Mouse (Mus musculus): ENCODE measurements around the gene Ptprf. TPM values are rescaled to one million over a fixed set of nuclear protein-coding genes. Genes with fewer than 3 reads are reported as not detected.

Ptprf gene
- polyA plus RNA-seq, 1 experiment from 2014 or later: 73.4 TPM

- WGBS: under 1% methylated on average over 60 of the region's 84 CpGs
- H3K4me1 ChIP-seq (ENCODE audit: control insufficient read depth, insufficient read depth, low read length): peaks cover 20% of the 10 kb centered on the region
- H3K27me3 ChIP-seq (ENCODE audit: control insufficient read depth, insufficient read depth, low read length): no peaks in the 10 kb centered on the region
- ATAC-seq (ENCODE audit: low FRiP score, low TSS enrichment) (peak; percentile 40), DNase-seq (peak; percentile 66)
- H3K4me2 ChIP-seq (ENCODE audit: low read length): peak overlapping the region; percentile 85
- peak overlapping the region; percentile 88 for H3K4me3 ChIP-seq (replicated peaks; ENCODE audit: low read depth, low read length)
- no peaks in the 10 kb centered on the region for H3K9me3 ChIP-seq (ENCODE audit: control insufficient read depth, low read length)
- peak overlapping the region; percentile 93 for H3K9ac ChIP-seq (replicated peaks; ENCODE audit: low read length)
- H3K36me3 ChIP-seq (ENCODE audit: control insufficient read depth, insufficient read depth, low read length): peaks cover 9% of the 10 kb centered on the region; the same call in 1 of the 2 replicates
- H3K27ac ChIP-seq (replicated peaks; ENCODE audit: low read depth, low read length): peak overlapping the region; percentile 89
Observed at GRCm38 (mm10) chr4:118290416-118291030, 682 bp downstream of the Ptprf start.

DNA sequence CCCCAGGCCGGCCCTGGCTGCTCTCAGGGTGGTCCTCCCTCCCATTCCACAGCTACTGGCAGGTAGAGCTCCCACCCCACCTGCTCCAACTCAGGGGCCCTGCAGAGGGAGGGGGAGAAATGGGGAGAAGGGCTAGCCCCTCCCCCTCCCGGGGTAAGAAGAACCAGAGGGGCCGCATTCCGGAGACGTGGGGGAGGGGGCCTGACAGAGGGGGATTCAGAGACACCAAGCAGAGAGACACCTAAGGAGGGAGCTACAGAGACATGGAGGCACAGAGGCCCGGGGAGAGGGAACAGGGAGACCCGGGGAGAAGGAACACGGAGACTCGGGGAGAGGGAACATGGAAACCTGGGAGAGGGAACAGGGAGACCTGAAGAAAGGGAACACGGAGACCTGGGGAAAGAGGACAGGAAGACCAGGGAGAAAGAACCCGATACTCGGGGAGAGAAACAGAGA, 1.2 kb downstream of the Ptprf start:
- Histone ChIP-seq H3K27me3 (ENCODE audit: control insufficient read depth, insufficient read depth, low read length) (no peaks in the 10 kb centered on the region), H3K36me3 (ENCODE audit: control insufficient read depth, insufficient read depth, low read length) (peaks cover 9% of the 10 kb centered on the region; the same call in 1 of the 2 replicates), H3K4me2 (ENCODE audit: low read length) (peak overlapping the region; percentile 85), H3K9ac (replicated peaks; ENCODE audit: low read length) (peak overlapping the region; percentile 93), H3K4me1 (ENCODE audit: control insufficient read depth, insufficient read depth, low read length) (peaks cover 20% of the 10 kb centered on the region), H3K4me3 (replicated peaks; ENCODE audit: low read depth, low read length) (peak overlapping the region; percentile 88), H3K9me3 (ENCODE audit: control insufficient read depth, low read length) (no peaks in the 10 kb centered on the region), H3K27ac (replicated peaks; ENCODE audit: low read depth, low read length) (peak overlapping the region; percentile 89)
- peak; percentile 35; the same call in 1 of the 2 replicates for ATAC-seq (ENCODE audit: low FRiP score, low TSS enrichment)
- DNase-seq: peak; percentile 53
- under 1% methylated on average over 12 of the region's 12 CpGs for whole genome bisulfite sequencing

DNA sequence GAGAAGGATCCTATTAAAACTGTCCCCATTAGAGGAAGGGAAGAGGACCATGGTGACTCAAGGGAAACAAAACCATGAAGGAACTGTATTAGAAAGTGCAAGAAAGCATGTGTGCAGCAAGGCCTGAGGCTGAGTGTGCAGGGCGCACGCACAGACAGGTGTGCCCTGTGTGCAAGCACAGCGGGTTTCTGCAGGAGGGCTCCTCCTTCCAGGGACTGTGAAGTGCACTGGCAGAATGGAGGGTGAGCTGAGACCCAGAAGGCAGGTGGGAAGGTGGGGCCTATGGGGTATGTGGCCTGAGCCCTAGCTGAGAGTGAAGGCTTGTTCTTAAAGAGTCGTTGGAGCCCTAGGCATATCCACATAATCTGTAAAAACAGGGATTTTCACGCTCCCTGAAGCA, 1.9 kb downstream of the Ptprf start:
- no peaks in the 10 kb centered on the region for H3K9me3 ChIP-seq (ENCODE audit: control insufficient read depth, low read length)
- H3K27ac ChIP-seq (replicated peaks; ENCODE audit: low read depth, low read length): 0 out of 2 replicates have a peak overlapping the region, but pooled peaks have one; percentile 20
- ATAC-seq (ENCODE audit: low FRiP score, low TSS enrichment): no peak
- peaks cover 11% of the 10 kb centered on the region for H3K36me3 ChIP-seq (ENCODE audit: control insufficient read depth, insufficient read depth, low read length)
- H3K4me2 ChIP-seq (ENCODE audit: low read length): peak overlapping the region; percentile 85
- H3K4me3 ChIP-seq (replicated peaks; ENCODE audit: low read depth, low read length): peak overlapping the region; percentile 88
- peak overlapping the region; percentile 93; the same call in 1 of the 2 replicates for H3K9ac ChIP-seq (replicated peaks; ENCODE audit: low read length)
- H3K4me1 ChIP-seq (ENCODE audit: control insufficient read depth, insufficient read depth, low read length): peaks cover 20% of the 10 kb centered on the region
- 35% methylated on average over 5 of the region's 5 CpGs for WGBS
- DNase-seq: no peak
- H3K27me3 ChIP-seq (ENCODE audit: control insufficient read depth, insufficient read depth, low read length): no peaks in the 10 kb centered on the region

GRCm38 (mm10) chr4:118288531-118288930, 2.7 kb downstream of the Ptprf start:
- H3K4me1 ChIP-seq (ENCODE audit: control insufficient read depth, insufficient read depth, low read length): peaks cover 20% of the 10 kb centered on the region
- H3K36me3 ChIP-seq (ENCODE audit: control insufficient read depth, insufficient read depth, low read length): peaks cover 18% of the 10 kb centered on the region
- peak overlapping the region; percentile 85 for H3K4me2 ChIP-seq (ENCODE audit: low read length)
- H3K9me3 ChIP-seq (ENCODE audit: control insufficient read depth, low read length): no peaks in the 10 kb centered on the region
- ATAC-seq (ENCODE audit: low FRiP score, low TSS enrichment) (no peak), DNase-seq (no peak)
- 78% methylated on average over 6 of the region's 6 CpGs for WGBS
- no peak overlapping the region; the same call in 1 of the 2 replicates for H3K9ac ChIP-seq (replicated peaks; ENCODE audit: low read length)
- 0 out of 2 replicates have a peak overlapping the region, but pooled peaks have one; percentile 88 for H3K4me3 ChIP-seq (replicated peaks; ENCODE audit: low read depth, low read length)
- no peak overlapping the region for H3K27ac ChIP-seq (replicated peaks; ENCODE audit: low read depth, low read length)
- no peaks in the 10 kb centered on the region for H3K27me3 ChIP-seq (ENCODE audit: control insufficient read depth, insufficient read depth, low read length)

DNA sequence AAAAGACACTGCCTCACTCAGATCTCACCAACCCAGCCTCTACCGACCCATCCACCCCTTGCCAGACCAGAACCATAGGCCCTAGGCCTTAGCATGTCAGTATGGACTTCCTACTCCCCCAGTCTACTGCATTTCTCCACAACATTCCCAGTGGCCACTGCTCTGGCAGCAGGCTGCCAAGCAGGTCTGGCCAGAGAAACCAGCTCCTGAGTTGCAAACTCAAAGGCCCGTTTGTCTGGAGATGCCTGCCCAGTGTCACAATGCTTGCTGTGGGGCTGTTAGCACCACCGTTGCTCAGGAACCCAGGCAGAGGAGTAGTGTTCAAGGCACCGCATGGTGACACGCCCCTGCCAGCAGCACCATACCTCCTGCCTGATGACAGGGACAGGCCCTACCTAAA, 5.0 kb downstream of the Ptprf start:
- no peak overlapping the region for H3K4me2 ChIP-seq (ENCODE audit: low read length)
- WGBS: 89% methylated on average over 5 of the region's 5 CpGs
- peaks cover 30% of the 10 kb centered on the region for H3K36me3 ChIP-seq (ENCODE audit: control insufficient read depth, insufficient read depth, low read length)
- no peak overlapping the region for H3K27ac ChIP-seq (replicated peaks; ENCODE audit: low read depth, low read length)
- DNase-seq (no peak), ATAC-seq (ENCODE audit: low FRiP score, low TSS enrichment) (no peak)
- H3K4me3 ChIP-seq (replicated peaks; ENCODE audit: low read depth, low read length): no peak overlapping the region
- no peaks in the 10 kb centered on the region for H3K27me3 ChIP-seq (ENCODE audit: control insufficient read depth, insufficient read depth, low read length)
- H3K4me1 ChIP-seq (ENCODE audit: control insufficient read depth, insufficient read depth, low read length): peaks cover 22% of the 10 kb centered on the region
- H3K9ac ChIP-seq (replicated peaks; ENCODE audit: low read length): no peak overlapping the region
- H3K9me3 ChIP-seq (ENCODE audit: control insufficient read depth, low read length): no peaks in the 10 kb centered on the region

- Histone ChIP-seq H3K9me3 (ENCODE audit: control insufficient read depth, low read length) (no peaks in the 10 kb centered on the region), H3K27ac (replicated peaks; ENCODE audit: low read depth, low read length) (no peak overlapping the region), H3K27me3 (ENCODE audit: control insufficient read depth, insufficient read depth, low read length) (no peaks in the 10 kb centered on the region), H3K4me3 (replicated peaks; ENCODE audit: low read depth, low read length) (no peak overlapping the region), H3K36me3 (ENCODE audit: control insufficient read depth, insufficient read depth, low read length) (peaks cover 24% of the 10 kb centered on the region), H3K4me2 (ENCODE audit: low read length) (no peak overlapping the region), H3K9ac (replicated peaks; ENCODE audit: low read length) (no peak overlapping the region), H3K4me1 (ENCODE audit: control insufficient read depth, insufficient read depth, low read length) (peaks cover 24% of the 10 kb centered on the region)
- ATAC-seq (ENCODE audit: low FRiP score, low TSS enrichment) (no peak), DNase-seq (no peak)
- WGBS: 76% methylated on average over 1 of the region's 1 CpGs
Observed at GRCm38 (mm10) chr4:118282182-118282562, 9.0 kb downstream of the Ptprf start.

- Histone ChIP-seq H3K4me1 (ENCODE audit: control insufficient read depth, insufficient read depth, low read length) (peaks cover 30% of the 10 kb centered on the region), H3K4me2 (ENCODE audit: low read length) (no peak overlapping the region), H3K27me3 (ENCODE audit: control insufficient read depth, insufficient read depth, low read length) (no peaks in the 10 kb centered on the region), H3K27ac (replicated peaks; ENCODE audit: low read depth, low read length) (no peak overlapping the region), H3K9ac (replicated peaks; ENCODE audit: low read length) (no peak overlapping the region), H3K4me3 (replicated peaks; ENCODE audit: low read depth, low read length) (no peak overlapping the region), H3K9me3 (ENCODE audit: control insufficient read depth, low read length) (no peaks in the 10 kb centered on the region), H3K36me3 (ENCODE audit: control insufficient read depth, insufficient read depth, low read length) (peaks cover 21% of the 10 kb centered on the region)
- 64% methylated on average over 13 of the region's 13 CpGs for WGBS
- ATAC-seq (ENCODE audit: low FRiP score, low TSS enrichment): no peak
- no peak for DNase-seq
Observed at GRCm38 (mm10) chr4:118281444-118282181, 9.6 kb downstream of the Ptprf start.

DNA sequence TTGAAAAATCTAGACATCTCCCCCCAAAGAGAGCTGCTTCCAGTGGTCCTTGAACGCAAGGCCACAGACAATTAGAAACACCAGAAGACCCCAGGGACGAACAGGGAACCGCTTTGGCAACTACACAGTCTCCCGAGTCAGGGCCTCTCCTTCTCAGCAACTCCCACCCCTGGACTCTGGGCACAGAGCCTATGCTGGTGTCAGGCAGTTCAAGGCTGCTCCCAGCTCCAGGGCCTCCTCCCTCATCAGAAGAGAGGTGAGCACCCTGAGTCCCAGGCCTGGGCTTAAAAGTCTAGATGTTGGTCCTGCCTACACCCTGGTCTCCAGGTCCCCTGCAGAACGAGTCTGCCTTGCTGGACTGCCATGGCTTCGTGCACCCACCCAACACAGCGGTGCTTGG, 10.7 kb downstream of the Ptprf start:
- no peak overlapping the region for H3K4me3 ChIP-seq (replicated peaks; ENCODE audit: low read depth, low read length)
- H3K27ac ChIP-seq (replicated peaks; ENCODE audit: low read depth, low read length): no peak overlapping the region
- peaks cover 21% of the 10 kb centered on the region for H3K36me3 ChIP-seq (ENCODE audit: control insufficient read depth, insufficient read depth, low read length)
- H3K4me1 ChIP-seq (ENCODE audit: control insufficient read depth, insufficient read depth, low read length): peaks cover 41% of the 10 kb centered on the region
- no peaks in the 10 kb centered on the region for H3K9me3 ChIP-seq (ENCODE audit: control insufficient read depth, low read length)
- ATAC-seq (ENCODE audit: low FRiP score, low TSS enrichment) (no peak), DNase-seq (no peak)
- no peaks in the 10 kb centered on the region for H3K27me3 ChIP-seq (ENCODE audit: control insufficient read depth, insufficient read depth, low read length)
- WGBS: 77% methylated on average over 7 of the region's 7 CpGs
- no peak overlapping the region for H3K4me2 ChIP-seq (ENCODE audit: low read length)
- no peak overlapping the region for H3K9ac ChIP-seq (replicated peaks; ENCODE audit: low read length)
